Mouse (Mus musculus): ENCODE measurements around the gene Foxo3. TPM values are rescaled to one million over a fixed set of nuclear protein-coding genes. Genes with fewer than 3 reads are reported as not detected.

Foxo3 gene
- polyA plus RNA-seq, 1 experiment = 35.5 TPM

DNA sequence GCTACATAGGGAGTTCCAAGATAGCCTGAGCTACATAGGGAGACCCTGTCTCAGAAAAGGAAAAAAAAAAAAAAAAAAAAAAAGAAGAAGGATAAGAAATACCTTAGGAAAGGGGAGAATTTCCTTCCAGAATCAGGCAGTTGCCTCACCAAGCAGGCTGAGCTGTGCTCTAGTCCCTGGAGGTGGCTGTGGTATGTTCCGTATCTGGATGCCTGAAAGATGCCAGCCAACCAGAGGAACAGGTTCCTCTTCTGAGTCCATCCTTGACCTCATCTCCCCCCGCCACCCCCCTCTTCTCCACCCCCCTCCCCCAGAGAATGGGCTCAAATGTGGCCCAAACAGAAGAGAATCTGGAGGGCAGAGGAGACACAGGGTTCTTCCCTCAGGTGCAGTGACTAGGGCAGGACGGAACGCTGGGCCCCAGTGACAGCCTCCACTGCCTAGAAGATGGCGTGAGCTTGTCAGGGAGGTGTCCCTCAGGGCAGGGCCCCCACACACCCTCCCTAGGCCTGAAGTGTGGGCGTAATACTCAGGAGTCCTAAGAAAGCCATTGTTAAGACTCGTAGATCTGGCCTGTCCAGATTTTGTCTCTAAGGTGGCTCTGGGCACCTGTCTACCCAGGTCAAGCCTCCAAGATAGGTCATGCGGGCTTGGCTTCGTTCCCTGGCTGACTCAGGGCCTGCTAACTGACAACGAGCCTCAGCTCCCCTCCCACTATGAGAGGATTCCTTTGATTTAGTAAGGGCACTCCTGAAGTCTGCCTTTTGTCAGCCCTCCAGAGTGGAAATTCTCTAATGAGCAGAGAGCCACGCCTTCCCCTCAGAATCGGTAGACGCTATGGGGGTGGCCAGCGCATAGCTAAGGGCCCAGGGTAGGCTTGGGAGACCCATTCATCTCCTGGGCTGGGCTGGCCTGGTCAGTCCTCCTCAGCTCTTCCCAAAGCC is 141.5 kb downstream of the Foxo3 start:
- TF ChIP-seq CTCF (IDR thresholded peaks at IDR 0.05; ENCODE audit: extremely low read depth, insufficient read depth, low read length) (no peak), POLR2A (IDR thresholded peaks at IDR 0.05; ENCODE audit: extremely low read depth, insufficient read depth, low read length) (no peak)
- no peaks in the 10 kb centered on the region for H3K4me1 ChIP-seq (ENCODE audit: control insufficient read depth, insufficient read depth, low read length)
- no peak overlapping the region for H3K4me3 ChIP-seq (ENCODE audit: insufficient read depth, low read length)
- no peak overlapping the region for H3K27ac ChIP-seq (ENCODE audit: insufficient read depth, low read length)

Other genes with a start within 250 kb of the Foxo3 start
- gene Afg1l, start 201.8 kb upstream of the Foxo3 start, polyA plus RNA-seq (2012; rRNA removed) = 18.8 and 19.6 TPM in 2 replicates
- gene Snx3, start 225.3 kb upstream of the Foxo3 start, polyA plus RNA-seq (2012; rRNA removed) = 385 and 435 TPM in 2 replicates

Measured in cortical plate, adult 2 months (tissue).